In the genomic region with DNA sequence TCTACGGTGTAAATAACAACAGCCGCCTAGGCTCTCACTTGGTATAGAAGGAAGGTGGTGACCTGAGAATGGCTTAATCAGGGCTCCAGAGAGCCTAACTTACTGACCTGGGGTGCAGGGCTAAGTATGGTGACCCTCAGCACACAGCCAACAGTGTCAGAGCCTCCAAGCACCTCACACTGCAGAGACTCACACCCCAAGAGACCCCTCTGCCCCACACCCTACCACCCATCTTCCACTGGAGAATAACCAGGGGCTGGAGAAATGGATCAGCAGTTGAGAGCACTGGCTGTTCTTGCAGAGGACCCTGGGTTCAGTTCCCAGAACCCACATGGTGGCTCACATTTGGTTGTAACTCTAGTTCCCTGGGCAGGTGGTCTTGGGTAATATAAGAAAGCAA, we compare ENCODE assay signal across 13 mouse cellular contexts.
"Had no signal": no experiment of that assay in that cellular context is flagged by ENCODE, and none has a peak within 500 bp of the region (broad histone marks: within the 10 kb centered on the region; RNA-seq: fewer than 3 reads in every experiment).

No protein-coding gene starts in this region.

- DNase-seq: kidney, adult 11 months; kidney, adult 8-10 months; kidney, postnatal 14 days; layer of hippocampus, adult 9-11 months; liver; lung, adult 18-20 months; lung, postnatal 10 days; lung, postnatal 36 days; midbrain, embryonic 14.5 days; right cerebral cortex, adult 18-20 months; right cerebral cortex, postnatal 25 days; thymus, adult 2 months; thymus, postnatal 14 days had no signal
